Mouse (Mus musculus) liver, embryonic 14.5 days (tissue): ENCODE measurements around the gene Pam16. TPM values are rescaled to one million over a fixed set of nuclear protein-coding genes. Genes with fewer than 3 reads are reported as not detected.

Experiments
- ATAC-seq: fragments of 200-750 bp; cut with Nextera tagmentation; 2 replicates; pipeline ENCODE4 v1.8.0; 2017; ENCODE audit warnings: moderate number of reproducible peaks, mild to moderate bottlenecking, moderate library complexity; ENCODE audit not compliant: insufficient read depth
- DNase-seq, 3 experiments: peaks; one replicate each; pipeline ENCODE4 v3.0.0-alpha.2; 2012 to 2013; ENCODE audit warnings: low read depth in 3 of 3, low spot score in 3 of 3
- H3K27ac ChIP-seq: fragments of 300-500 bp; sonication (generic); 2 replicates; pipeline ENCODE4 v1.5.1; 2014; ENCODE audit warnings: moderate library complexity, mild to moderate bottlenecking, control low read depth, inconsistent platforms
- H3K27me3 ChIP-seq: fragments of 300-500 bp; sonication (generic); 2 replicates; pipeline ENCODE4 v1.6.1; 2014; ENCODE audit warnings: mild to moderate bottlenecking, low read length, moderate library complexity; ENCODE audit not compliant: control insufficient read depth, insufficient read depth
- H3K36me3 ChIP-seq: fragments of 300-500 bp; sonication (generic); replicated peaks from 2 replicates; pipeline ENCODE4 v1.6.1; 2014; ENCODE audit warnings: low read depth; ENCODE audit not compliant: control insufficient read depth, insufficient read depth
- H3K4me1 ChIP-seq, 2 experiments: fragments of 200-500 bp in 1 of 2; fragments of 300-500 bp in 1 of 2; sonication (generic) in 1 of 2; replicated peaks; 2 replicates each; pipeline ENCODE4 v1.6.1; 2012 to 2014; ENCODE audit warnings: antibody characterized with exemption in 1 of 2, inconsistent platforms in 1 of 2, low read length in 1 of 2; ENCODE audit not compliant: control insufficient read depth in 2 of 2, insufficient read depth in 2 of 2
- H3K4me2 ChIP-seq: fragments of 300-500 bp; sonication (generic); 2 replicates; pipeline ENCODE4 v1.6.1; 2014; ENCODE audit warnings: low read depth, mild to moderate bottlenecking, control low read depth, moderate library complexity
- H3K4me3 ChIP-seq, 2 experiments: fragments of 200-500 bp in 1 of 2; fragments of 300-500 bp in 1 of 2; sonication (generic) in 1 of 2; 2 replicates each; pipeline ENCODE4 v1.5.1; 2012 to 2014; ENCODE audit warnings: low read depth in 2 of 2, low read length in 2 of 2, mild to moderate bottlenecking in 2 of 2, control low read depth in 1 of 2, inconsistent platforms in 1 of 2, moderate library complexity in 1 of 2; ENCODE audit not compliant: insufficient read depth in 1 of 2
- H3K9ac ChIP-seq: fragments of 300-500 bp; sonication (generic); replicated peaks from 2 replicates; pipeline ENCODE4 v1.6.1; 2014; ENCODE audit warnings: mild to moderate bottlenecking, control low read depth, moderate library complexity
- H3K9me3 ChIP-seq: fragments of 300-500 bp; sonication (generic); 2 replicates; pipeline ENCODE4 v1.6.1; 2016; ENCODE audit warnings: low read length, mixed read lengths; ENCODE audit not compliant: control insufficient read depth
- CTCF ChIP-seq: IDR thresholded peaks from 2 replicates; pipeline ENCODE4 v1.5.1; 2016; ENCODE audit warnings: antibody characterized with exemption, low read depth, control low read depth
- EP300 ChIP-seq: IDR thresholded peaks from 2 replicates; pipeline ENCODE4 v1.6.1; 2016; ENCODE audit warnings: antibody characterized with exemption, low read depth
- WGBS: fragments of 180-500 bp; shearing (Covaris S2); extraction: QIAGEN DNeasy Blood & Tissue Kit; methylation state at CpG from one replicate; pipeline ENCODE4 v1.1.7; 2014; ENCODE audit not compliant: insufficient replicate concordance; 5-methylcytosine and 5-hydroxymethylcytosine counted together
- polyA plus RNA-seq, 2 experiments: library from polyadenylated mRNA; depleted of rRNA in 1 of 2; stranded (reverse) in 1 of 2; unstranded in 1 of 2; fragments of >200 nt; fragmentation: Nextera tagmentation in 1 of 2; extraction: Ambion mirVana in 1 of 2; gene quantifications; 2 replicates each; pipeline versions ENCODE4 v1.2.1 to v1.2.3; 2012 to 2014

The Pam16 gene
- polyA plus RNA-seq, 2 experiments, result 41.3 to 64.4 TPM

GRCm38 (mm10) chr16:4647651-4648141 is 22.9 kb upstream of the Pam16 start:
- no peak overlapping the region for H3K27ac ChIP-seq
- no peak for DNase-seq
- H3K36me3 ChIP-seq, result no peaks in the 10 kb centered on the region
- 0 out of 4 replicates have a peak, but pooled peaks cover 0 to 2% of the 10 kb centered on the region in 2 experiments for H3K4me1 ChIP-seq
- no peak overlapping the region for H3K4me2 ChIP-seq
- no peak overlapping the region for H3K4me3 ChIP-seq
- H3K9me3 ChIP-seq, result no peaks in the 10 kb centered on the region
- no peak overlapping the region for H3K9ac ChIP-seq
- 75% methylated on average over 13 of the region's 13 CpGs for WGBS
- no peak for ATAC-seq
- H3K27me3 ChIP-seq, result no peaks in the 10 kb centered on the region
- TF ChIP-seq CTCF (no peak), EP300 (no peak)

- Histone ChIP-seq H3K36me3 (no peaks in the 10 kb centered on the region), H3K27ac (no peak overlapping the region), H3K27me3 (no peaks in the 10 kb centered on the region), H3K4me3 (no peak overlapping the region), H3K9ac (no peak overlapping the region), H3K4me2 (no peak overlapping the region), H3K4me1 (0 out of 4 replicates have a peak, but pooled peaks cover 0 to 2% of the 10 kb centered on the region in 2 experiments), H3K9me3 (no peaks in the 10 kb centered on the region)
- 80% methylated on average over 4 of the region's 4 CpGs for WGBS
- no peak for TF ChIP-seq EP300
- ATAC-seq (no peak), DNase-seq (no peak)
Observed at GRCm38 (mm10) chr16:4646831-4647230, 22.0 kb upstream of the Pam16 start.

GRCm38 (mm10) chr16:4645867-4646266 is 21.1 kb upstream of the Pam16 start:
- no peak for ATAC-seq
- Histone ChIP-seq H3K27me3 (no peaks in the 10 kb centered on the region), H3K27ac (no peak overlapping the region), H3K9me3 (no peaks in the 10 kb centered on the region), H3K4me1 (peaks cover 0 to 7% of the 10 kb centered on the region in 2 experiments; a peak in 1 of 4 replicates), H3K9ac (no peak overlapping the region), H3K4me2 (no peak overlapping the region), H3K4me3 (no peak overlapping the region), H3K36me3 (no peaks in the 10 kb centered on the region)
- TF ChIP-seq CTCF (no peak), EP300 (no peak)
- DNase-seq, result no peak
- WGBS, result 70% methylated on average over 4 of the region's 4 CpGs

- Histone ChIP-seq H3K27ac (no peak overlapping the region), H3K4me3 (no peak overlapping the region), H3K9ac (no peak overlapping the region), H3K36me3 (no peaks in the 10 kb centered on the region), H3K4me2 (no peak overlapping the region), H3K9me3 (no peaks in the 10 kb centered on the region), H3K27me3 (no peaks in the 10 kb centered on the region), H3K4me1 (peaks cover 6 to 15% of the 10 kb centered on the region in 2 experiments; a peak in 3 of 4 replicates)
- no peak for ATAC-seq
- WGBS, result 69% methylated on average over 11 of the region's 11 CpGs
- no peak for DNase-seq
- no peak for TF ChIP-seq CTCF
- TF ChIP-seq EP300, result no peak
Observed at GRCm38 (mm10) chr16:4643670-4644419, 19.1 kb upstream of the Pam16 start.

- H3K27me3 ChIP-seq, result no peaks in the 10 kb centered on the region
- ATAC-seq, result no peak
- no peak for DNase-seq
- no peak overlapping the region for H3K4me2 ChIP-seq
- H3K4me3 ChIP-seq, result no peak overlapping the region
- no peak overlapping the region for H3K9ac ChIP-seq
- no peaks in the 10 kb centered on the region for H3K36me3 ChIP-seq
- H3K9me3 ChIP-seq, result no peaks in the 10 kb centered on the region
- 86% methylated on average over 6 of the region's 6 CpGs for WGBS
- H3K27ac ChIP-seq, result no peak overlapping the region
- peaks cover 6 to 15% of the 10 kb centered on the region in 2 experiments; a peak in 3 of 4 replicates for H3K4me1 ChIP-seq
- no peak for TF ChIP-seq CTCF
- TF ChIP-seq EP300, result no peak
Observed at GRCm38 (mm10) chr16:4642937-4643336, 18.1 kb upstream of the Pam16 start.
